Mouse (Mus musculus): ENCODE data around the gene Grap.

The Grap gene

GRCm38 (mm10) chr11:61626509-61626908, 26.6 kb upstream of the Grap start:
- TF ChIP-seq GATA4 (IDR thresholded peaks at IDR 0.05; ENCODE audit: insufficient replicate concordance, low read length) = no peak

- TF ChIP-seq GATA4 (IDR thresholded peaks at IDR 0.05; ENCODE audit: insufficient replicate concordance, low read length) = no peak
Measured at GRCm38 (mm10) chr11:61629621-61630020, 23.4 kb upstream of the Grap start.

- TF ChIP-seq GATA4 (IDR thresholded peaks at IDR 0.05; ENCODE audit: insufficient replicate concordance, low read length) = no peak
Measured at GRCm38 (mm10) chr11:61637413-61637812, 15.7 kb upstream of the Grap start.

GRCm38 (mm10) chr11:61637856-61638255, 15.2 kb upstream of the Grap start:
- TF ChIP-seq GATA4 (IDR thresholded peaks at IDR 0.05; ENCODE audit: insufficient replicate concordance, low read length) = no peak

GRCm38 (mm10) chr11:61638764-61639536, 14.1 kb upstream of the Grap start:
- no peak for TF ChIP-seq GATA4 (IDR thresholded peaks at IDR 0.05; ENCODE audit: insufficient replicate concordance, low read length)

- TF ChIP-seq GATA4 (IDR thresholded peaks at IDR 0.05; ENCODE audit: insufficient replicate concordance, low read length) = no peak
Measured at GRCm38 (mm10) chr11:61639601-61640177, 13.4 kb upstream of the Grap start.

GRCm38 (mm10) chr11:61642106-61642505, 11.0 kb upstream of the Grap start:
- TF ChIP-seq GATA4 (IDR thresholded peaks at IDR 0.05; ENCODE audit: insufficient replicate concordance, low read length) = no peak

GRCm38 (mm10) chr11:61643184-61643961, 9.7 kb upstream of the Grap start:
- no peak for TF ChIP-seq GATA4 (IDR thresholded peaks at IDR 0.05; ENCODE audit: insufficient replicate concordance, low read length)

- TF ChIP-seq GATA4 (IDR thresholded peaks at IDR 0.05; ENCODE audit: insufficient replicate concordance, low read length) = no peak
Measured at GRCm38 (mm10) chr11:61644576-61645326, 8.3 kb upstream of the Grap start.

- TF ChIP-seq GATA4 (IDR thresholded peaks at IDR 0.05; ENCODE audit: insufficient replicate concordance, low read length) = no peak
Measured at GRCm38 (mm10) chr11:61645357-61645857, 7.7 kb upstream of the Grap start.

GRCm38 (mm10) chr11:61646499-61647039, 6.5 kb upstream of the Grap start:
- no peak for TF ChIP-seq GATA4 (IDR thresholded peaks at IDR 0.05; ENCODE audit: insufficient replicate concordance, low read length)

- TF ChIP-seq GATA4 (IDR thresholded peaks at IDR 0.05; ENCODE audit: insufficient replicate concordance, low read length) = no peak
Measured at GRCm38 (mm10) chr11:61647110-61647910, 5.8 kb upstream of the Grap start.

- no peak for TF ChIP-seq GATA4 (IDR thresholded peaks at IDR 0.05; ENCODE audit: insufficient replicate concordance, low read length)
Measured at GRCm38 (mm10) chr11:61647956-61648748, 4.9 kb upstream of the Grap start.
